Comparison of ENCODE assay signal across 8 mouse cellular contexts in the genomic region with DNA sequence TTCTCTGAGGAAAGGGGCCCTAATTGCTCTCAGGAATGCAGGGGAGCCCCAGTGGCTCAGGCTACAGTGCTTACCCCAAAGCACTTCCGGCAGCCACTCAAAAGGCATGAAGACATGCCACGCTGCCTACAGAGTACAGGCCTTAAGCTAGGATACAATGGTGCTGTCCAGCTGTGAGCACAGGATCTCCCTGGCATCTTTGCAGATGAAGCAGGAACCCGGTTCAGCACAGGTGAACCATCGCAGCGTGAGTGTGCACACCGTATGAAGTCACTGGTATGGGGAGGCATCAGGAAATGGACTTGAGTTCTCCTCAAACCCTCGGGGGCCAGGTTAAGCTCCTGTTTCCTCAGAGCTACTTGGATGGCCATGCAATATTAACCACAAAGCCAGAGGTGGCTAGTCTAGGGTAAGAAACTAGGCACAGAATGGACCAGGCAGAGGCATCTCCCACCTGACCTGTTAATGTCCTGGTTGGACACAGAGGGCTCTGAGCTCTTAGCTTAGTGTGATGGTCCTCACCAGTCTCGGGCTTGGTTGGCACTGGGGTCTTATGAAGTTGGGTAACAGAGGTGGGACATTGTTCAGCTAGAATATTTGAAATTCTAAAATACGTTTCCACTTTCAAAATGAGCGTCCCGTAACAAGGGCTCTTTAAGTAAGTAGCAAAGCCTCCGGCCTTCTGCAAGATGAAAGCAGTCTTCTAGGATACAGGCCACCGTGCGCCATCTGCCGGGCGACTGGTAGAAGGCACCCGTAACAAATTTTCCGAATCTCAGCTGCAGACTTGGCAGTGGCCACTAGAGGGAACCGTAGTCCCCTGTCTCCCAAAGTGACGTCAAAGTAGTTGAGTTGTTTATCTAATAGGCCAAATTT.
A peak's percentile ranks its signal among the peaks of the same experiment; 100 is the strongest.
DNase-seq lines count a peak whose midpoint lies in the region; ATAC-seq and TF ChIP-seq lines count a peak whose summit lies in the region.

No protein-coding gene starts in this region.

- WGBS in forebrain, embryonic 16.5 days, result 33% methylated on average over 20 of the region's 20 CpGs
- WGBS in hindbrain, embryonic 10.5 days, result 39% methylated on average over 20 of the region's 20 CpGs
- 32% methylated on average over 20 of the region's 20 CpGs for WGBS in lung, embryonic 15.5 days
- WGBS in thymus, adult 2 months, result 32% methylated on average over 20 of the region's 20 CpGs

- H3K27ac ChIP-seq in forebrain, embryonic 16.5 days (ENCODE audit: low read length), result no peak overlapping the region
- 0 out of 2 replicates have a peak overlapping the region, but pooled peaks have one; percentile 3 for H3K27ac ChIP-seq in hindbrain, embryonic 10.5 days
- H3K27ac ChIP-seq in lung, embryonic 15.5 days, result no peak overlapping the region
- no peak overlapping the region for H3K27ac ChIP-seq in thymus, adult 2 months (ENCODE audit: control insufficient read depth, insufficient read depth, low read length)

- no peak overlapping the region for H3K4me2 ChIP-seq in forebrain, embryonic 16.5 days (ENCODE audit: low read length)
- H3K4me2 ChIP-seq in lung, embryonic 15.5 days, result no peak overlapping the region

- DNase-seq in MEL-GATA-1-ER (ENCODE audit: extremely low read depth, low read depth), result peak; percentile 37
- peak; percentile 65 to 85 for DNase-seq in cerebellum, adult 18-20 months
- peak; percentile 89 for DNase-seq in hindbrain, embryonic 10.5 days (ENCODE audit: low spot score)
- peak; percentile 85 to 96 for DNase-seq in layer of hippocampus, adult 8-10 months (ENCODE audit: low spot score in 2 of 2)
- peak; percentile 66 for DNase-seq in ovary, postnatal 10 days (ENCODE audit: low spot score)
- peak; percentile 67 for DNase-seq in thymus, adult 2 months

- TF ChIP-seq POLR2A in thymus, adult 2 months (IDR thresholded peaks at IDR 0.05; ENCODE audit: control insufficient read depth, extremely low read depth, insufficient read depth, low read length, poor library complexity), result no peak

- H3K27me3 ChIP-seq in forebrain, embryonic 16.5 days (replicated peaks; ENCODE audit: control insufficient read depth, insufficient read depth, low read length), result no peaks in the 10 kb centered on the region
- H3K27me3 ChIP-seq in hindbrain, embryonic 10.5 days (ENCODE audit: insufficient read depth, poor library complexity, severe bottlenecking), result no peaks in the 10 kb centered on the region
- H3K27me3 ChIP-seq in lung, embryonic 15.5 days, result no peaks in the 10 kb centered on the region
- no peaks in the 10 kb centered on the region for H3K27me3 ChIP-seq in thymus, adult 2 months (ENCODE audit: control insufficient read depth, insufficient read depth, low read length)

- no peak overlapping the region for H3K9ac ChIP-seq in forebrain, embryonic 16.5 days (replicated peaks; ENCODE audit: low read depth, low read length)
- H3K9ac ChIP-seq in lung, embryonic 15.5 days, result no peak overlapping the region

- H3K4me1 ChIP-seq in forebrain, embryonic 16.5 days (replicated peaks; ENCODE audit: control insufficient read depth, insufficient read depth, low read length), result no peaks in the 10 kb centered on the region; the same call in 1 of the 2 replicates
- H3K4me1 ChIP-seq in hindbrain, embryonic 10.5 days (replicated peaks), result peaks cover 6% of the 10 kb centered on the region
- H3K4me1 ChIP-seq in lung, embryonic 15.5 days, result no peaks in the 10 kb centered on the region
- H3K4me1 ChIP-seq in thymus, adult 2 months (replicated peaks; ENCODE audit: control insufficient read depth, insufficient read depth, low read length), result no peaks in the 10 kb centered on the region

- TF ChIP-seq CTCF in thymus, adult 2 months (IDR thresholded peaks at IDR 0.05; ENCODE audit: borderline replicate concordance, control insufficient read depth, extremely low read depth, insufficient read depth, low read length, poor library complexity), result peak; percentile 94

- no peaks in the 10 kb centered on the region for H3K9me3 ChIP-seq in forebrain, embryonic 16.5 days (ENCODE audit: control insufficient read depth, low read length)
- no peaks in the 10 kb centered on the region for H3K9me3 ChIP-seq in hindbrain, embryonic 10.5 days
- no peaks in the 10 kb centered on the region for H3K9me3 ChIP-seq in lung, embryonic 15.5 days

- no peaks in the 10 kb centered on the region for H3K36me3 ChIP-seq in forebrain, embryonic 16.5 days (ENCODE audit: control insufficient read depth, insufficient read depth)
- H3K36me3 ChIP-seq in hindbrain, embryonic 10.5 days, result no peaks in the 10 kb centered on the region
- H3K36me3 ChIP-seq in lung, embryonic 15.5 days, result no peaks in the 10 kb centered on the region
- no peaks in the 10 kb centered on the region for H3K36me3 ChIP-seq in thymus, adult 2 months (ENCODE audit: control insufficient read depth, insufficient read depth, low read length)

- no peak overlapping the region for H3K4me3 ChIP-seq in forebrain, embryonic 16.5 days (replicated peaks; ENCODE audit: low read length)
- no peak overlapping the region for H3K4me3 ChIP-seq in hindbrain, embryonic 10.5 days
- H3K4me3 ChIP-seq in lung, embryonic 15.5 days, result no peak overlapping the region
- no peak overlapping the region for H3K4me3 ChIP-seq in thymus, adult 2 months (ENCODE audit: control insufficient read depth, insufficient read depth, low read length)

- ATAC-seq in forebrain, embryonic 16.5 days, result peak; percentile 70
- peak; percentile 71 for ATAC-seq in lung, embryonic 15.5 days (ENCODE audit: borderline replicate concordance, extremely low read depth, low FRiP score, low TSS enrichment)

Comparison
In these comparisons a context has a peak if more than half of its experiments do, and no peak if none do; other contexts are left out.
1. DNase-seq: peak in every context shown above with its lines; median percentile 90 in layer of hippocampus, adult 8-10 months; 89 in hindbrain, embryonic 10.5 days; 75 in cerebellum, adult 18-20 months; 67 in thymus, adult 2 months; 66 in ovary, postnatal 10 days; 37 in MEL-GATA-1-ER.